Mouse (Mus musculus): Measurements from ENCODE around the gene Olfr1331.
A peak's percentile ranks its signal among the peaks of the same experiment; 100 is the strongest.
"Not testable (repeated sequence)": the region's sequence is repeated elsewhere in the genome, so short reads cannot be mapped to it uniquely, and the experiment has no call there.

Gene Olfr1331

GRCm38 (mm10) chr4:118864349-118864748, at the start of gene Olfr1331:
TSS of gene Olfr1331 (plus strand) at chr4:118864649.
- no peak for DNase-seq

- no peak for DNase-seq
These were observed 45.5 kb upstream of the Olfr1331 start for GRCm38 (mm10) chr4:118818921-118819320.

GRCm38 (mm10) chr4:118836179-118836578, 28.3 kb upstream of the Olfr1331 start, which contains the start of gene Olfr1333:
TSS of gene Olfr1333 (minus strand) at chr4:118836279.
- DNase-seq = no peak

GRCm38 (mm10) chr4:118861791-118862190, 2.7 kb upstream of the Olfr1331 start:
- no peak for DNase-seq

GRCm38 (mm10) chr4:118862704-118863103, 1.7 kb upstream of the Olfr1331 start:
- no peak for DNase-seq

GRCm38 (mm10) chr4:118867566-118867965, 3.1 kb downstream of the Olfr1331 start:
- DNase-seq = no peak

- no peak for DNase-seq
These were observed 23.8 kb downstream of the Olfr1331 start, which contains the start of gene Olfr1330 for GRCm38 (mm10) chr4:118888297-118888696. TSS of gene Olfr1330 (plus strand) at chr4:118888597.

GRCm38 (mm10) chr4:118901981-118902380, 37.5 kb downstream of the Olfr1331 start:
- peak; percentile 7 for DNase-seq

GRCm38 (mm10) chr4:118917365-118917764, 52.9 kb downstream of the Olfr1331 start, which contains the start of gene Olfr1329:
TSS of gene Olfr1329 (minus strand) at chr4:118917465.
- DNase-seq = not testable (repeated sequence)

Data from right cerebral cortex, postnatal 14 days (tissue).